Comparison of ENCODE assay signal across 17 mouse cellular contexts in the genomic region with DNA sequence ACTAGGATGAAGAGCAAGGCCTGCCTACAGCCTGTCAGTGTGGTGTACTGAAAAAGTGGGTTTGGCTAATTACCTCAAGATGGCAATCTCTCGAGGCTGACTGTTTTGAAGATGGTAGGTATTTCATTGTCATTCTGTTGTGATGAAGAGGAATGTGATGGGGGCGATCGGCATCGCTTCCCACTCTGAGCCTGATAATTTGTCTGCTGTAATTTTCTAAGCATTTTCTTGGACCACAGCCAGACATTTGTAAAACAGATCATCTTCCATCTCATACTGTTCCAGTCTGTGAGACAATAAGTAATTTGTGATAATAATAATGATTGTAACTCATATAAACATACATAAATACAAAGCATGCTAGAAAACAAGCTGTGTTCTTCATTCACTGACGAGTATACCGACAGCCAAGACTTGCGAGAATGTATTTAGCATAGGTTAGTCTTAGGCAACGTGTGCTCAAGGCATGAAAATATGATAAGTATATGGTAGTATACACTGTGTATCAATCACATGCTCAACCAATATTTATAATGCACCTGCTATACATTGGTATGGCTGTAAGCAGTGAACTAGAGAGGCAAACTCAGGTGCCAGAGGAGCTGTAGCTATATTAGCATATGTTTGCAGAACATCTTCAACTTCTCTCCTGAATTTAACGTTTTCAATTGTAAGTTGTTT.
"Had no signal": no experiment of that assay in that cellular context is flagged by ENCODE, and none has a peak within 500 bp of the region (broad histone marks: within the 10 kb centered on the region; RNA-seq: fewer than 3 reads in every experiment).

No protein-coding gene starts in this region.

- H3K27ac ChIP-seq: left cerebral cortex, adult 2 months; liver, embryonic 13.5 days; midbrain, embryonic 15.5 days; neural tube, embryonic 13.5 days; stomach, embryonic 15.5 days had no signal

- DNase-seq: kidney, postnatal 10 days; kidney, postnatal 36 days; layer of hippocampus, postnatal 36 days; liver, embryonic 13.5 days; lung, adult 2 months; lung, postnatal 14 days; lung, postnatal 4 days; retina, postnatal 1 day; right cerebral cortex, postnatal 25 days; spleen, adult 18-20 months; thymus, postnatal 25 days had no signal

- H3K36me3 ChIP-seq: liver, embryonic 13.5 days; midbrain, embryonic 15.5 days; neural tube, embryonic 13.5 days; stomach, embryonic 15.5 days had no signal

- H3K4me1 ChIP-seq: liver, embryonic 13.5 days; midbrain, embryonic 15.5 days; neural tube, embryonic 13.5 days; stomach, embryonic 15.5 days had no signal

- ATAC-seq: midbrain, embryonic 15.5 days had no signal

- H3K9me3 ChIP-seq: liver, embryonic 13.5 days; midbrain, embryonic 15.5 days; neural tube, embryonic 13.5 days; stomach, embryonic 15.5 days had no signal

- H3K27me3 ChIP-seq: liver, embryonic 13.5 days; midbrain, embryonic 15.5 days; neural tube, embryonic 13.5 days; stomach, embryonic 15.5 days had no signal

- H3K4me2 ChIP-seq: liver, embryonic 13.5 days; midbrain, embryonic 11.5 days; midbrain, embryonic 15.5 days; neural tube, embryonic 13.5 days; stomach, embryonic 15.5 days had no signal

- H3K9ac ChIP-seq: liver, embryonic 13.5 days; midbrain, embryonic 15.5 days; neural tube, embryonic 13.5 days; stomach, embryonic 15.5 days had no signal

- H3K4me3 ChIP-seq: left cerebral cortex, adult 2 months; liver, embryonic 13.5 days; midbrain, embryonic 15.5 days; myocyte; neural tube, embryonic 13.5 days; stomach, embryonic 15.5 days had no signal
